Mouse (Mus musculus): ENCODE measurements around the gene Neurl1a. TPM values are rescaled to one million over a fixed set of nuclear protein-coding genes. Genes with fewer than 3 reads are reported as not detected.
"Not testable (repeated sequence)": the region's sequence is repeated elsewhere in the genome, so short reads cannot be mapped to it uniquely, and the experiment has no call there.

The Neurl1a gene
- polyA plus RNA-seq, 1 experiment from 2014 or later: 1.5 TPM

DNA sequence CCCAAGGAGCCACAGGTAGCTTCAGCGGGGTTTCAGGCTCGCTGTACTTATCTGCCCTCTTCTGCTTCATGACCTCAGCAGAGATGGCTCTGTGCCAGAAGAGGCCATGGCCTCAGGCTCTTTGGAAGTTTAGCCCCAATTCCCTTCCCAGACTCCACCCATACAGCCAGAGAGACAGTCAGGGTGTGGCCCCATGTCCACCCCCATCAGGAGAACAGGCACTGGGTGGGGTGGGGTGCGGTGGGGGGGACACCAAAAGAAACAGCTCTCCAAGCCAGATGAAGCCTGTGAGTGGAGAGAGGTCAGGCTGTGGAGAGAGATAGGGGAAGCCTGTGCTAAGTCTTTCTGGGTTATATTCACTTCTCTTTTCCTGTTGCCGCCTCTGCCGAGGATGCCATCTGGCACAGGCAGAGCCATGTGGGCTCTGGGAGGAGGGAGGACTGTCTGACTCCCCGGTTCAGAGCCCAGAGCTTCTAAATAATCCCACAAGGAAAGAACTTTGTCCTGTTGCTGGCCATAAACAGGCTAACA lies 41.5 kb upstream of the Neurl1a start:
- Histone ChIP-seq H3K9ac (replicated peaks; ENCODE audit: low read depth) (0 out of 2 replicates have a peak overlapping the region, but pooled peaks have one; percentile 23), H3K27me3 (replicated peaks; ENCODE audit: insufficient read depth, low read length) (no peaks in the 10 kb centered on the region), H3K4me3 (ENCODE audit: low read depth, low read length) (peak overlapping the region; percentile 48), H3K4me1 (ENCODE audit: insufficient read depth, low read depth, low read length) (peaks cover 17% of the 10 kb centered on the region; the same call in 1 of the 2 replicates), H3K36me3 (ENCODE audit: insufficient read depth, low read length) (no peaks in the 10 kb centered on the region), H3K9me3 (ENCODE audit: low read length) (no peaks in the 10 kb centered on the region), H3K27ac (ENCODE audit: low read length) (peak overlapping the region; percentile 78), H3K4me2 (replicated peaks; ENCODE audit: low read depth, low read length) (peak overlapping the region; percentile 63)
- peak; percentile 50 for ATAC-seq
- WGBS: 17% methylated on average over 6 of the region's 6 CpGs
- peak; percentile 63 for DNase-seq (ENCODE audit: low spot score)
- no peak for TF ChIP-seq CTCF (IDR thresholded peaks at IDR 0.05)
- TF ChIP-seq EP300 (IDR thresholded peaks at IDR 0.05): no peak

DNA sequence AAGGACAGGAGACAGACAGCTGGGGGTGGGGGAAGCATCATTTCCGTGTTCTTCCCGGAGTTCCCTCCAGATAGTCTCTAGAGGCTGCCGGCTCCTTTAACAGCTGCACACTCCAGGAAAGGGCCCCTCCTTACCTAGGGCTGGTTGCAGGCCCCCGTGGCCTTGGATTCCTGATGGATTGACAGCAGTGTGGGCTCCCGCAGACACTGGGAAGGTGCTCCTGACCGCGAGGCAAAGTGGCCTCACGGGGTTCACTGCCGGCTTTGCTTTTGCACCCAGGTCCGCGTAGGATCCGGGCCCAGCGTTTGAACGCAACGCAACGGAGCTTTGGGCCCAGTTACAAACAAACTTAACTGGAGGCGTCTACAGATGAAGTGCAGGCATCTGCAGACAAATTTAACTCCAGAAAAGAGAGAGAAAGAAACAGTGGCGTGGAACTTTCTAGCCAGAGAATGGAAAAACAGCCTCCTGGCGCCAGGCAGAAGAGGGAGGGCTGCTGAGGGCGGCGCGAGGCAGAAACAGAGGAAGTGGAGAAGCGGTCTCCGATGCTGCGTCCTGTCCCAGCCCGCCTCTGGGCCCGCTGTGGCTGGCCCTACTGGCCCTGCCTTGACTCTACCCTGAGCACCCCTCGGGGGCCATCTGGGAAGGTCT lies 40.7 kb upstream of the Neurl1a start, which contains the start of gene Calhm2:
Calhm2 (minus strand) TSS at position 524 of the 651 bp plus-strand sequence.
- peaks cover 17% of the 10 kb centered on the region; the same call in 1 of the 2 replicates for H3K4me1 ChIP-seq (ENCODE audit: insufficient read depth, low read depth, low read length)
- peak within 1 kb of the TSS; percentile 78 for H3K27ac ChIP-seq (ENCODE audit: low read length)
- TF ChIP-seq EP300 (IDR thresholded peaks at IDR 0.05) (0 out of 2 replicates have a peak, but pooled peaks have one; percentile 20), CTCF (IDR thresholded peaks at IDR 0.05) (no peak)
- DNase-seq (ENCODE audit: low spot score) (peak; percentile 82), ATAC-seq (peak; percentile 84)
- peak within 1 kb of the TSS; percentile 63 for H3K4me2 ChIP-seq (replicated peaks; ENCODE audit: low read depth, low read length)
- peak within 1 kb of the TSS; percentile 48 for H3K4me3 ChIP-seq (ENCODE audit: low read depth, low read length)
- WGBS: 1% methylated on average over 28 of the region's 28 CpGs
- H3K9me3 ChIP-seq (ENCODE audit: low read length): no peaks in the 10 kb centered on the region
- H3K9ac ChIP-seq (replicated peaks; ENCODE audit: low read depth): peak within 1 kb of the TSS; percentile 41; the same call in 1 of the 2 replicates
- H3K27me3 ChIP-seq (replicated peaks; ENCODE audit: insufficient read depth, low read length): no peaks in the 10 kb centered on the region
- H3K36me3 ChIP-seq (ENCODE audit: insufficient read depth, low read length): no peaks in the 10 kb centered on the region

DNA sequence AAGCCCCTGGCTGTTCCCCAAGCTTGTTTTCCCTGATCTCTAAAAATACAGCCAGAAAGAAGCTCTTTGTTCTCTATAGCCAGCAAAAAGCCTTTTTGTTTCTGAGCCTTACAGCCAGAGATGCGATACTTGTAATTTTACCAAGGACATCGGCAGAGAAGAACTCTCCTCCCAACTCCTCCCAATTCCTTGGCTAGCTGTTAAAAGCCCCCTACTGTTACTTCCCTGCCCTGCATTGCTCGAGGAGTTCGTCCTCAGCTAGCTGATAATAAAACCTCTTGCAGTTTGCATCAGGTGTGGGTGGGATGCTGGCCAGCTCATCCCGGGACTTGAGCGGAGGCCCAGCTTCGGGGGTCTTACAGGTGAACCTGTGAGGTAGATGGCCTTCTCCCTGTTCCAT lies 39.0 kb upstream of the Neurl1a start:
- not testable (repeated sequence) for H3K4me3 ChIP-seq (ENCODE audit: low read depth, low read length); DNase-seq (ENCODE audit: low spot score)
- 42% methylated on average over 7 of the region's 7 CpGs for WGBS

DNA sequence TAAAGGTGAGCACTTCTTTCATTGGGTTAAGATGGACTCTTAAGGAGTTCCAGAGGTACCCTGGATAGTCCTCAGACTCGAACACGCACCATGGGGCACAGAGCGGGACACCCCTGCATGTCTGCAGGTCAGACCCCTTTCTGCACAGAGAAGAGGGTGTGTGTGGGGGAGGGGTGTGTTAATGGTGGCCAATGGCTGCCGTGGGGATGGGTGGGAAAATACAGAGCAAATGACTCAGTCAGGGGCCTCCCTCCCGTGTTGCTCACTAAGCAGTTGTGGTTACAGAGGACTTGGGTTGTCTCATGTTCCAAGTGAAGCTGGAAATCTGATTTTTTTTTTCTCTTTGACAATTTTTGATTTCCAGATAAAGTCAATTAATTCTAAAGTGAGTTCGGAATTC lies 36.2 kb upstream of the Neurl1a start:
- Histone ChIP-seq H3K9ac (replicated peaks; ENCODE audit: low read depth) (no peak overlapping the region), H3K36me3 (ENCODE audit: insufficient read depth, low read length) (no peaks in the 10 kb centered on the region), H3K4me1 (ENCODE audit: insufficient read depth, low read depth, low read length) (peaks cover 5% of the 10 kb centered on the region; the same call in 1 of the 2 replicates), H3K27me3 (replicated peaks; ENCODE audit: insufficient read depth, low read length) (no peaks in the 10 kb centered on the region), H3K4me3 (ENCODE audit: low read depth, low read length) (no peak overlapping the region), H3K27ac (ENCODE audit: low read length) (no peak overlapping the region), H3K4me2 (replicated peaks; ENCODE audit: low read depth, low read length) (no peak overlapping the region), H3K9me3 (ENCODE audit: low read length) (no peaks in the 10 kb centered on the region)
- no peak for DNase-seq (ENCODE audit: low spot score)
- ATAC-seq: no peak
- no peak for TF ChIP-seq CTCF (IDR thresholded peaks at IDR 0.05)
- no peak for TF ChIP-seq EP300 (IDR thresholded peaks at IDR 0.05)
- WGBS: 71% methylated on average over 6 of the region's 6 CpGs

More for the DNA sequence above, 39.0 kb upstream of the Neurl1a start:
- H3K27ac ChIP-seq (ENCODE audit: low read length); H3K4me2 ChIP-seq (replicated peaks; ENCODE audit: low read depth, low read length); H3K27me3 ChIP-seq (replicated peaks; ENCODE audit: insufficient read depth, low read length); ATAC-seq; H3K9me3 ChIP-seq (ENCODE audit: low read length); H3K36me3 ChIP-seq (ENCODE audit: insufficient read depth, low read length); H3K9ac ChIP-seq (replicated peaks; ENCODE audit: low read depth): not testable (repeated sequence)
- peaks cover 17% of the 10 kb centered on the region; the same call in 1 of the 2 replicates for H3K4me1 ChIP-seq (ENCODE audit: insufficient read depth, low read depth, low read length)

DNA sequence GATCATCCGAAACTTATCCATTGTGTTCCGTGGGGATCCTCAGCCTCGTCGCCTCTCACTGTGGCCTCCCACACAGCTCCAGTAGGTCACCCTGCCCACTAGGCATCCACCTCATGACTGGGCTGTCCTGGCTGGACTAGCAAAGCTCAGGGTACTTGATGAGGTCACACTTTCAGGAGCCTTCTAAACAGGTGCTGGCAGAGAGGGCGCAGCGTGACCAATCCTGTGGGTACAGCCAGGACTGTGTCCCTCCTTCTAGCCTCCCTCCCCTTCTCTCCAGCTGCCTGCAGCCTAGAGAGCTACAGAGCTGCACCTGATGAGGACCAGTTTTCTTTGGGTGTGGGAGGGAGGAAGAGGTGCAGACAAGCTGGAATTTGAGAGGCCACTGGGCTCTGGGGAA lies 34.5 kb upstream of the Neurl1a start, which contains the start of gene Calhm1:
Calhm1 (minus strand) TSS at position 101 of the 400 bp plus-strand sequence.
- no peak within 1 kb of the TSS for H3K9ac ChIP-seq (replicated peaks; ENCODE audit: low read depth)
- no peaks in the 10 kb centered on the region for H3K9me3 ChIP-seq (ENCODE audit: low read length)
- WGBS: 90% methylated on average over 6 of the region's 6 CpGs
- H3K4me2 ChIP-seq (replicated peaks; ENCODE audit: low read depth, low read length): no peak within 1 kb of the TSS
- H3K4me3 ChIP-seq (ENCODE audit: low read depth, low read length): no peak within 1 kb of the TSS
- no peak for DNase-seq (ENCODE audit: low spot score)
- no peak for ATAC-seq
- H3K27me3 ChIP-seq (replicated peaks; ENCODE audit: insufficient read depth, low read length): no peaks in the 10 kb centered on the region
- TF ChIP-seq EP300 (IDR thresholded peaks at IDR 0.05) (no peak), CTCF (IDR thresholded peaks at IDR 0.05) (no peak)
- H3K36me3 ChIP-seq (ENCODE audit: insufficient read depth, low read length): no peaks in the 10 kb centered on the region
- H3K27ac ChIP-seq (ENCODE audit: low read length): no peak within 1 kb of the TSS
- H3K4me1 ChIP-seq (ENCODE audit: insufficient read depth, low read depth, low read length): no peaks in the 10 kb centered on the region

DNA sequence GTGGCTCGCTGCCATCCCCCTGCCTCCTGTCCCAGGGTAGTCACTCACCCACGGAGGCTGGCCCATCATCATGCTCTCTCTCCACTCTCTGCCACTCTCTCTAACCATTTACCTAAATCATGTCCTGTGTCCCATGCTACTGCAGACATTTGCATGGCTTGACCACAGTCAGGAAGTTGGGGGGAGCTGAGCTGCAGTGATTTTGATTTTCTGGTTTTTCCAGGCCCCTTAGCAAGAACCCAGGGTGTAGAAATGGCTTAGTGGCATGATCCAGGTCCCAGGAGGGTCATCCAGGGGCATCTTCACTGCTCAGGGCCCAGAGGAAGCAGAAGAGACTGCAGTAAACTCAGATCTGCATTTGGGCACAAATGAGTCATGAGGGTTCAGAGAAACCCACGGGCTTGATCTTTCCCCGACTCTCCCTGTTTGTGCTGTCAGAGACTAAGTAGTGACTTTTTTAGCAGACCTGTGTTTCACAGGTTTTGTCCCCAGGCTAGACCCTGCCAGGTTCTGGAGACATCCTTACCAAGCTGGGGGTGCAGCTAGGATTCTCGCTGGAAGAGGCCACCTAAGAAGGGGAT lies 30.3 kb upstream of the Neurl1a start:
- Histone ChIP-seq H3K27ac (ENCODE audit: low read length) (no peak overlapping the region), H3K36me3 (ENCODE audit: insufficient read depth, low read length) (no peaks in the 10 kb centered on the region), H3K4me3 (ENCODE audit: low read depth, low read length) (no peak overlapping the region), H3K9me3 (ENCODE audit: low read length) (no peaks in the 10 kb centered on the region), H3K4me1 (ENCODE audit: insufficient read depth, low read depth, low read length) (no peaks in the 10 kb centered on the region), H3K4me2 (replicated peaks; ENCODE audit: low read depth, low read length) (no peak overlapping the region), H3K9ac (replicated peaks; ENCODE audit: low read depth) (no peak overlapping the region), H3K27me3 (replicated peaks; ENCODE audit: insufficient read depth, low read length) (0 out of 2 replicates have a peak, but pooled peaks cover 4% of the 10 kb centered on the region)
- ATAC-seq (no peak), DNase-seq (ENCODE audit: low spot score) (no peak)
- WGBS: 68% methylated on average over 5 of the region's 5 CpGs
- TF ChIP-seq EP300 (IDR thresholded peaks at IDR 0.05): no peak
- TF ChIP-seq CTCF (IDR thresholded peaks at IDR 0.05): no peak

All from lung, postnatal 0 days (tissue).